Comparison of ENCODE assay signal across 19 mouse cellular contexts in genomic region chr6:28090981-28091380, GRCm38 (mm10). TPM values are rescaled to one million over a fixed set of nuclear protein-coding genes. Genes with fewer than 3 reads are reported as not detected.
"Had no signal": no experiment of that assay in that cellular context is flagged by ENCODE, and none has a peak within 500 bp of the region (broad histone marks: within the 10 kb centered on the region; RNA-seq: fewer than 3 reads in every experiment).

No protein-coding gene starts in this region.

- H3K27ac ChIP-seq: liver, embryonic 15.5 days; lung, embryonic 15.5 days; macrophage; midbrain, embryonic 13.5 days; midbrain, embryonic 15.5 days; neural tube, embryonic 12.5 days had no signal

- DNase-seq: liver, postnatal 0 days; lung, adult 2 months; lung, postnatal 14 days; lung, postnatal 36 days; thymus, adult 2 months; thymus, postnatal 25 days; thymus, postnatal 4 days had no signal

- H3K4me3 ChIP-seq: liver, embryonic 15.5 days; lung, embryonic 15.5 days; megakaryocyte, embryonic 14.5 days; midbrain, embryonic 13.5 days; midbrain, embryonic 15.5 days; neural tube, embryonic 12.5 days had no signal

- H3K4me1 ChIP-seq: liver, embryonic 15.5 days; lung, embryonic 15.5 days; megakaryocyte, embryonic 14.5 days; midbrain, embryonic 13.5 days; midbrain, embryonic 15.5 days; neural tube, embryonic 12.5 days had no signal

RNA-seq across cellular contexts. Expression of gene Grm8, which starts 44.0 kb away (rescaled TPM):
- total RNA-seq: megakaryocyte progenitor cell, adult 5-6 weeks; monocyte, adult 5-6 weeks; neutrophil, adult 5-6 weeks had no signal
- polyA plus RNA-seq: liver, embryonic 15.5 days; liver, postnatal 0 days; lung, adult 2 months; lung, embryonic 15.5 days; lung, postnatal 0 days; macrophage; urinary bladder, adult 2 months had no signal
